Mouse (Mus musculus) megakaryocyte-erythroid progenitor cell, adult 5-6 weeks (primary cell): ENCODE results near the gene Dync1i2. TPM values are rescaled to one million over a fixed set of nuclear protein-coding genes. Genes with fewer than 3 reads are reported as not detected.

Experiments
- ATAC-seq: replicated peaks from 2 replicates; pipeline ENCODE4 v1.8.0; 2016; ENCODE audit warnings: mild to moderate bottlenecking, inconsistent platforms; ENCODE audit not compliant: severe bottlenecking, poor library complexity, low FRiP score, low TSS enrichment
- total RNA-seq, 2 experiments: library from RNA; stranded (forward) in 1 of 2; stranded (reverse) in 1 of 2; fragments of 200-1000, 215-1000 nt in 1 of 2; fragments of >200 nt in 1 of 2; fragmentation: Nextera tagmentation in 1 of 2; gene quantifications; 2 replicates each; pipeline ENCODE4 v1.2.3; 2014 to 2017

Gene Dync1i2
- total RNA-seq, 2 experiments from 2014 or later: 71.4 to 126 TPM

DNA sequence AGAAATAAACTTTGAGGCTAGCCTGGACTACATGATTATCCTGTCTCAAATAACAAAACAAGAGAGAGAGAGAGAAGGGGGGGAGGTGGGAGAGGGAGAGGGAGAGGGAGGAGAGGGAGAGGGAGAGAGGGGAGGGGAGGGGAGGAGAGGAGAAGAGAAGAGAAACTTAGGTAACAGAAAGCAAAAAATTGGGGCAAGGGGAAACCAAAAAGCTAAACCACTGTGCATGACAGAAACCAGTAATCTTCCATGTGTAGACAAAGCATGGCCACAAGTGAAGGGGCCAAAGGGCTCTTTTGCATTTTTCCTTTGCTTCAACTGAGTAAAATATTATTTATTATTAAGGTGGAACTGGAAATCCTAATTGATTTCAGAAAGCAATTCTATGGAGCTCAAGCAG is 94.9 kb downstream of the Dync1i2 start:
- no peak for ATAC-seq

DNA sequence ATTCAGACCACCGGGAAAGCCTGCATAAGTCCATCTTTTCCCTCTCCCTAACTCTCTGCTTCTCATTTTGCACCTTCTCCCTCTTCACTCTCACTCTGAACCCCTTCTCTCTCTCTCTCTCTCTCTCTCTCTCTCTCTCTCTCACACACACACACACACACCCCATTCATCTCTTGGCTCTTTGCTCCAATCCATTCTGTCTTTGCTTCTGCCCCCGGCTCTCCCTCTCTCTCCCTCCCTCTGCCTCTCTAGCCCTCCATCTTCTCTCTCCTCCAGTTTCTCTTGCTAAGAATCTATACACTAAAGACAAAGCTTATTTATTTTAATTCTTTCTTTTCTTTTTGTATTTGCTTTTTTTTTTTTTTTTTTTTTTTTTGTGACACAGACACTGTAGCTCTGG is 98.2 kb downstream of the Dync1i2 start:
- no peak for ATAC-seq

DNA sequence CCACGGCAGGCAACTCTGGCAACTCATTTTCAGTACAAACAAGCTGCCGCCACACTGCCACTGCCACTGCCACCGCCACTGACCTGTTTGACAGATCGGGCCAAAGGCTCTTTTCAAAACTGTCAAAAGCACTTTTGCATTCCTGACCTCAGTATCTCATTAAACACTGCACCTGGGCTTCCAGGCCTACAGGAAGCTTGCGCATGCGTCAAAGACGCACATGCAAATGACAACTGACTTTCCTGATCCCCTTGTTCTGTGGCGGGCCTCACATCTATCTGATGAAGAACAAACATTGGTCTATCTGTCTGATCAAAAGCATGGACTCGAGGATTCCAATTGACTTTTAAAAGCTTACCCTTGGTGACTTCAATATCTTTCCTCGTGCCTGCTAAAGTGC is 100.6 kb downstream of the Dync1i2 start:
- no peak for ATAC-seq

Other genes with a start within 250 kb of the Dync1i2 start
- 13.9 and 19.9 TPM in 2 replicates for gene Dcaf17, start 156.4 kb upstream of the Dync1i2 start, total RNA-seq (2014; fragmentation: Nextera tagmentation)
- gene Dcaf17, start 156.4 kb upstream of the Dync1i2 start, total RNA-seq (2017): 10.8 and 14.7 TPM in 2 replicates
- 74.2 and 84.3 TPM in 2 replicates for gene Mettl8, start 156.1 kb upstream of the Dync1i2 start, total RNA-seq (2014; fragmentation: Nextera tagmentation)
- 37.6 and 40.3 TPM in 2 replicates for gene Mettl8, start 156.1 kb upstream of the Dync1i2 start, total RNA-seq (2017)
- 0.42 TPM in 1 of 2 replicates, not detected in the other for gene Cybrd1, start 93.8 kb upstream of the Dync1i2 start, total RNA-seq (2014; fragmentation: Nextera tagmentation)
- 0.23 and 0.42 TPM in 2 replicates for gene Cybrd1, start 93.8 kb upstream of the Dync1i2 start, total RNA-seq (2017)
- 26.8 and 42.7 TPM in 2 replicates for gene Slc25a12, start 156.0 kb downstream of the Dync1i2 start, total RNA-seq (2014; fragmentation: Nextera tagmentation)
- 21.2 and 42.3 TPM in 2 replicates for gene Slc25a12, start 156.0 kb downstream of the Dync1i2 start, total RNA-seq (2017)
- gene Hat1, start 177.3 kb downstream of the Dync1i2 start, total RNA-seq (2014; fragmentation: Nextera tagmentation): 129 and 155 TPM in 2 replicates
- gene Hat1, start 177.3 kb downstream of the Dync1i2 start, total RNA-seq (2017): 232 and 241 TPM in 2 replicates
- 62.5 and 96.1 TPM in 2 replicates for gene Metap1d, start 241.6 kb downstream of the Dync1i2 start, total RNA-seq (2014; fragmentation: Nextera tagmentation)
- 18.1 and 47.5 TPM in 2 replicates for gene Metap1d, start 241.6 kb downstream of the Dync1i2 start, total RNA-seq (2017)